Mouse (Mus musculus) left cerebral cortex, adult 11 months (tissue): ENCODE measurements around the gene Trim33.

ENCODE experiments used
- DNase-seq: peaks from one replicate; pipeline ENCODE4 v3.0.0; 2022; ENCODE audit warnings: low spot score

Gene Trim33

DNA sequence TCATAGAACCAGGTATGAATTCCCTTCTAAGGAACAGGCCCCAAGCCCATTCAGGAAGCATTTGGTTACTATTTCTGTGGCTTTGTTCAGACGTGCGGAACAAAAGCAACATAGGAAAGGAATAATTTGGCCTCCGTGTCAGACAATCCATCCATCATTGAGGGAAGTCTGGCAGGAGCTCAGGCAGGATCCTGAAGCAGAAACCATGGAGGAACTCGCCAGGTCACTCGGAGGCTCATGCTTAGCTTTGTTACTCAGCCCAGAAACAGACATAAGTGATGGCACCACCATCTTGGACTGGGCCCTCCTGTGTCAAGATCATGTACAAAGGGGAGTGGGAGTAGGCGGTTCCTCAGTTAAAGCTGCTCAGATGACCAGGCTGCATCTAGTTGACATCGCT is 82.1 kb downstream of the Trim33 start:
- no peak for DNase-seq

DNA sequence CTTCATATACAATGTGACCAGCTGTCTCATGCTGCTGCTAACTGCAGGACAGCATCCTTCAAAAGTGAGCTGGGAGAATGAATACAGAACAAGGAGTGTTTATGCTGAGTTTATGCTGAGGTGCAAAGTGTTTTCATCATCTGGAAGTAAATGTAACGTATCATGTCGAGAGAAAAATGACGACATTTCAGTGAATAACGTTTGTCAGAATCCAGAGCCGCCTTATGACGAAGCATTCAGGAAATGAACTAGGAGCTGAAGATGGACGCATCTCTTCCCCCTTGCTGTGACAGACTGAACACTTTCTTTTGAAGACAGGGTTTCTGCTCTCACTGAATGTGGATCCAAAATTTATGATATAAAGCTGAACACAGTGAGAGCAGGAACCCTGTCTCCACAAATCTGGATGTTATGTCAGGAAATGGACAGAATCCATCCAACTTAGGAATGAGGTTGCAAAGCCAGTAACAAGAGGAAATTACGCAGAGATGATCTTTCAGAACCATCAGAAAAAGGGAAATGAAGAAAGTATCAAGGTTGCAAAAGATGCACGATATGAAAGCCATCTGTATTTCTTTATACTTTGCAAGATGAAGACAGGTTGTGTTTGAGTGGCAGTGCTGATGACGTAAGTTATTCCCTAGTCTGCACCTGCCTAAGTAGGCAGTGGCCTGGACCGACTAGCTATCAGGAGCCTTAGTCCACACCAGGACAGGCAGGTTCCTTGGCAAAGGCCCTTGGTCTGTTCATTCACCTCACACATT is 85.3 kb downstream of the Trim33 start:
- no peak for DNase-seq

DNA sequence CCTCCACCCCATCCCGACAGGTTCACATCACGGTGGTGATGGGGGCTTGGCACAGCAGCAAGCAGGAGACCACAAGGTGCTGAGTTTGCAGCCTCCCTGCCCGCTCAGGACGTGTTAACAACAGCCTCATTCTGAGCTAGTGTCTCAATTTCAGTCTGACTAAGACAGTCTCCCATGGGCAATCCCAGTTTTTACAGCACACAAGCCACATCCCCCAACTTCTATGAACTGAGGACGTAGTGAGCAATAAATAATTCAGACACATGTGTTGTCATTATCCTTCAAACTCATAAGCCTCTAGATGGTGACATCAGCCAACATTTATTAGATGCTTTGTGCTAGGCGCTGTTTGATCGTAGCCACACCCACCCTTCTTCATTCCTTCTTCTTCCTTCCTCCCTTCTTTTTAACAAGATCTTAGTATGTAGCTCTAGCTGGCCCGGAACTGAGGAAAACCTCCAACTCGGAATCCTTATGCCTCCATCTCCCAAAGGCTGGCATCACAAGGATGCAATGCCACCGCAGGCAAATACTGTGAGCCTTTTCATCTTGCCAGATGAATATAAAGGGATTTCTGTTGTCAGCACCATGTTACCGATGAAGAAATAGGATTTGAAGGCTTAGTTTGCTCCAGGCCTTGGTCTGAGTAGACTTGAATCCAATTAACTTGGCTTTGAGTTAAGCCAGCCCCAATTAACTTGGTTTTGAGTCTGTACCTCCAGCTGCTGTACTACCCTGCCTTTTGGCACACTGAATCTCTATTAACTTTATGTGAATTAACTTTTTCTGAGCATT is 88.3 kb downstream of the Trim33 start:
- no peak for DNase-seq

DNA sequence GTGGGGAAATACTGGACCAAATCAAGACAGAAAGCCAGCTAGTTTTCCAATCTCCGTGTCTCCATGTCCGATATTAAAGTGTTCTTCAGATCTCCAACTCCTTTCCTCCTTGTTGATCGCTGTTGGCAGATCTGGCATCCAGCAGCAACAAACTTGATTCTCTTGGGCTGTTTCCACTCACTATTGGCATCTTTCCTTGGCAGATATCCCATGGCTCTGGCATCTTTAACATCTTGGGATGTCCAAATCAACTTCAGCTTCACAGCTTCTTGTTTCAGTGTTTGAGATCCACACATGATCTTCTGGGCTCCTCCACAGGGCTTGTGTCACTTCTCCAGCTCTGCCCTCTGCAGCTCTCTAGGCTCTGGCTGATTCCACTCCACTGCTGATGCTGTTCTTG is 89.6 kb downstream of the Trim33 start:
- no peak for DNase-seq

DNA sequence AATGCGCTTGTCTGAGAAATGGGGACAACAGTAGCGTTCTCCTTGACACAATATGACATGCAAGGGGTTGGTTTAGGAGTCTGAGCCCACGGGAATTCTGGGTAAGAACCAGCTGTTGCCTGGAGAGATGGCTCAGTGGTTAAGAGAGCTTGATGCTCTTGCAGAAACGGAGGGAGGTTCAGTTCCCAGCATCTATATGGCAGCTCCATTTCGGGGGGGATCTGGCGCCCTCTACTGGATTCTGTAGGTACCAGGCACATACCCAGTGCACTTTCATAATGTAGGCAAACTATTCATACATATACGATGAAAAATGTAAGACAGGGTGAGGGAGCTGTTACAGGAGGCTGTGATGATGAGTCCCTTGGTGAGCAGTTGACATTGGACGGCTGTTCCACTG is 94.9 kb downstream of the Trim33 start:
- peak; percentile 41 for DNase-seq

DNA sequence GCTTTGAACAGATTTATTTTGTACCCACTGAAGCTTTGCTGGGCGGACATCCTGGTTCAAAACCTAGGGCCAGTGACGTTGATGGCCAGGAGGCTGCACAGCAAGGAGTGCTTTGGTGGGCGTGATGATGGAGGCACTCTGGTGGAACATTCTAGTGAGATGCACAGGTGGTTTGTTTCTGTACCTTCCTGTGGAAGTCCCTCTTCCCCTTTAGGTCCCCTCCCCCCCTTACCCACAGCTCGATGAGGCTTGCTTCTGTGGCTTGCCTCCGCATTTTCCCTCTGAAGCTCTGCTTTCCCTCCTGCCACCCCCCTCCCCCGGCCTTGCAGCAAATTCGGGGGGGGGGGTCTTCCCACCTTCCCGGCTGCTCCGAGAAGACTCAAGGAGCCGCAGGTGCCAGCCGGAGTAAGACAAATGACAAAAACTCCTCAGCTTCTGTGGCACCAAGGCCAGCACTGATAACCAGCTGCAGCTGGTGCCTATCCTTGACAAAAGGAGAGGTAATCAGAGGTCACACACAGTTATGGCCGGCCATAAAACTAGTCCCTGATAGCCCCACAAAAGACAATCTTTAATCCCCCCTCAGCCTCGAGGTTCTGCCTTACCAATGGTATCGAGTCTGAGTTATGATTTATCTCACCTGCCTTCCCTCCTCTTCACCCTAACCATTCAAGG is 96.2 kb downstream of the Trim33 start:
- DNase-seq = no peak

DNA sequence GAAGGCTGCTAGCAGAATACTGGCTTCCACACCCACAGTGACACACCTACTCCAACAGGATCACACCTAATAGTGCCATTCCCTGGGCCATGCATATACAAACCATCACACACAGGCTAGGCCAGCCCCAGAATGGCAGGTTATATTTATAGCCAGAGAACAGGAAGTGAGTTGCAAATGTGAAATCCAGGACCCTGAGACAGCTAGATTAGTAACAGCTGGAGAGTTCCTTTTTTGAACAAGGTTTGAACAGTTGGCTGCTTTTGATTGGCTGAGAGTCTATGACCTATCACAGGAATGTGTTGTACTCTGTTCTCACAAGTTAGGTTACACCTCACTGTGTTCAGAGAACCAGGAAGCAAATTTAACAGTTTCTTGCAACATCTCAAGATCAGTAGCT is 98.9 kb downstream of the Trim33 start:
- DNase-seq = no peak

DNA sequence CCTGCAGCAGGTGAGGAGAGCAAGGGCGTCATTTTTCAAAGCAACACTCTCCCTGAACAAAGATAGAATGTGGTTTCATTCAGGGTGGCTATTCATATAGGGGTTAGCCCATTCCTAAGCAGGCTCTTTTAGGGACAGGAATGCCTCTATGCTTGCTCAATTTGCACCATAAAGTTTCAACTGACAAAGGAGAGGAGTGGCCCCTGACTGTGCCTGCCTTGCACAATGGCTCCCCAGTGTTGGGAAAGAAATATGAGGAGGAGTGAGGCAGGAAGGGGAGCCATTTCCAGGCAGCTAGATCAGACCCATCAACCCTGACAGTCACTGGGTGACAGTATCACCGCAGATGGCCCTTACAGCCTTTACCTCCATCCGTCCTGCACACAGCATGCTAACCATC is 100.3 kb downstream of the Trim33 start:
- DNase-seq = no peak

DNA sequence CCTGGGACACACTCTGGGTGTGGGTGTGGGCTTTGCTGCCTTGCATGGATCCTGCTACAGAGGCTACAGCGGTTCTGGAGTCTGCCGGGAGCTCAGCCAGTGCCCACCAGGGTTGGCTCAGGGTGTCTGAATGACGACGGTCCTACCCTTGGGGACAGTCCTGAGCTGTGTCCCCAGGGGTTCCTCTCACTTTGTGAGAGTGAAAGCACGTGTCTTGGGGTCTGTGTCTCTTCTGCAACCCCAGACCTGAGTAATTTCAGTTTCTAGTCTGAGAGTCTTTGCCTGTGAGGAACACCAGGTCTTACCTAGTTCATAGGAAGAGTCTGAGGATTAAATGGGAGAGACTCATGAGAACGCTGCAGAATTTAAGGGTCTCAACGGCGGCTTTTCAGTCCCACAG is 101.7 kb downstream of the Trim33 start:
- DNase-seq = no peak

DNA sequence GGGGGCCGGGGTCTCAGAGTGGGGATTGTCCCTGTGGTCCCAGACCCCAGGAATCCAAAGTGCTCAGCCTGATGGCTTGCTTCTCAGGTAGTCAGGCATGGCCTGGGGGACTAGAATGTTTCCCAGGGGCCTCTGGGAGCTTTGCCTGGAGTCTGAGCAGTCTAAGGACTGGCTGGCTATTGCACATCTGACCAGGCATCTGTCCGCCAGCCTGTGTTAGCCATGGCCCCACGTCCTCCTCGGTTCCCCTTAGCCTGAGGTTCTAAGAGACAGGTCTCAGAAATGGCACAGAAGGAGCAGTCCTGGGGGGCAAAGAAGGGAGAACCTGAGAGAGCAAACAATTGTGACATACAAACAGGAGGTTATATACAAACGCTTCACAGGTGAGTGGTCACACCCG is 102.3 kb downstream of the Trim33 start:
- DNase-seq = no peak

DNA sequence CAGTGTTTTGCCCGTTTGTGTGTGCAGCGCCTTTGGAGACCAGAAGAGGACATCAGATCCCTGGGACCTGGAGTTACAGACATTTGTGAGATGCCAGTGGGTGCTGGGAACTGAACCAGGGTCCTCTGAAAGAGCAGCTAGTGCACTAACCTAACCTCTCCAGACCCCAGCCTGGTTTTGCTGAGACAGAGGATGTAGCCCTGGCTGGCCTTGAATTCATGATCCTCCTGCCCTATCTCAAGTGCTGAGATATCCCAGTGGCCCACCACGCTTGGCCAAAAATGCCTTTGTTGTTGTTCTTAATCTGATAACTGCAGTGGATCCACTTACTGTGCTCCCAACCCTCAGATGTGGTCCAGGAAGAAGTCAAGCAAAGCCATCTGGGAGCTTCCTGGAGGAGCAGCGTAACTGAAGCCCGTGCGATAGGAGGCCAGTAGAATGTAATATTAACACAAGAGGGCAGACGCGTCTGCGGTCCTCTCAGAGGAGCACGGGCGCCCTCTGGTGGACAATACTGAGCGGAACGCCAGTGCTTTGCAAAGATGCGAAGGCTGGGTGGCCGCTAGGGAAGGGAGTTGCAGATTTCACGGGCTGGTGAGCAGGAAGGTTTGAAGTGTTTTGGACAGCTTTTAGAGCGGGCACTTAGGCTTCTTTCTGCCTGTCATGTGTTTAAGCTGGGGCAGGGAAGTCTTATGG is 103.9 kb downstream of the Trim33 start:
- peak; percentile 77 for DNase-seq

DNA sequence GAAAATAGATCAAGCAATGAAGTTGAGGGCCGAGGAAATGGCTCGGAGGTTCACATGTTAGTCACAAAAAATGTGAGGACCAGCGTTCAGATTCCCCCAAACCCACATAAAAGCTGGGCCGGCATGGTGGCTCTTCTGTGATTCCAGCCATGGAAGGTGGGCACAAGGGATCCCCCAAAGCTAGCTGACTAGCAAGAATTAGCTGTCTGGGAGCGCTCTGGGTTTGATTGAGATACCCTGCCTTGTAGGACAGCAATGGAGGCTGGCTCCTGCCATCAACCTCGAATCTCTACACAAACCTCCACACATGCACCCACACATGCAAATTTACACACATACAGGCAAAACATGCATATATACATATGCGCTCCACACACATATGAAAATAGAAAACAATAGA is 105.4 kb downstream of the Trim33 start:
- no peak for DNase-seq

DNA sequence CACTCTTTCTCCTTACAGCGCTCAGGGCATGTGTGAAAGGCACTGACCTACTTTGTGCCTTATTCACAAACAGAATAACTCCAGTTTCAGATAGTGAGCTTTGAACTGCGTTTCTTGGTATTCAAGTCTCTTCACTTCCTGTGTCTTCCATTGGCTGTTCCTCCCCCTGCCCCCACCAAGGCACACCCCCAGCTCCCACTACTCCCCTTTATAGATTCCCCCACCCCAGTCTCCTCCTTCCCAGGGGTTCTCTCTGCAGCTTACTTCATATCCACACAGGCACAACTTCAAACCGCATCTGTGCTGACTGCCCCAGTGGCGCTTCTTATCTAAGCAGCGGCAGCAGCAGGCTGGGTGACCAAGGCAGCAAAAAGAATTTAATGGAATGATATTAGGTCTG is 105.9 kb downstream of the Trim33 start:
- no peak for DNase-seq

DNA sequence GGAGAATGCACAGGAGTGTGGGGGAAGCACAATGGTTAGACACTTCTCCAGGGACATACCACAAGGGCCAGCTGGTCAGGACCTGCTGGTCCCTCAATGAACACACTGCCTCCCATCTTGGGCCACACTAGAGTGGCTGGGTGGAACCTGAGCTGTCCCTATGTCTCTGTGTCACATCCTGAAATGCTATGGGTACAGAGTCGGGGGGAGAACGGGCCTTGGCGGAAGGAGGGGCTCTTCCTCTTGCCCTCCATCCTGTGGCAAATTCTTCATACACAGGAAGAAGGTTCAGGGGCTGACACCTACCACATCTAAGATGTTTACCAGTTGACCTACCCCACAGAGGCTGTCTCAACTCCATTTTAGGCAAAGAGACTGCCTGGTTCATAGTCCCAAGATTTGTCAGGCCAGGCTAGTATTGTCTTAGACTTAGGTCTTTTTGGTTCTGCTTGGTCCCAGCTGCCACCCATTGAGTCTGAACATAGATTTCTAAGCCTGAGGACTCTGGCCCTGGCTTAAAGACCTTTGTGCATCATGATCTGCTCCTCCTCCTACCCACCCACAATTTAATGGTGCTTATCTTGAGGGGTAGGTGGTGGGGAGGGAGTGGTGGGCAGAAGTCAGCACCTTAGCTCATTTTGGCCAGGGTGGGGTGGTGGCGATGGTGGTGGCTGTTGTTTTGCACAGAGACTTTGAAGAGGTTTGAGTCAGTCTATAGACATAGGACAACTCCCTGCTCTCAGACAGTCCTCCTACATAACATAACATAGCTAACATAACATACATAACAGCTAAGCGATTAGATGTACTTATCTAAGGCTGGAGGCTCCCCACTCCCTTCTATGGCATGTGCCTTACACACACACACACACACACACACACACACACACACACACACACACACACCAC is 106.5 kb downstream of the Trim33 start:
- no peak for DNase-seq

DNA sequence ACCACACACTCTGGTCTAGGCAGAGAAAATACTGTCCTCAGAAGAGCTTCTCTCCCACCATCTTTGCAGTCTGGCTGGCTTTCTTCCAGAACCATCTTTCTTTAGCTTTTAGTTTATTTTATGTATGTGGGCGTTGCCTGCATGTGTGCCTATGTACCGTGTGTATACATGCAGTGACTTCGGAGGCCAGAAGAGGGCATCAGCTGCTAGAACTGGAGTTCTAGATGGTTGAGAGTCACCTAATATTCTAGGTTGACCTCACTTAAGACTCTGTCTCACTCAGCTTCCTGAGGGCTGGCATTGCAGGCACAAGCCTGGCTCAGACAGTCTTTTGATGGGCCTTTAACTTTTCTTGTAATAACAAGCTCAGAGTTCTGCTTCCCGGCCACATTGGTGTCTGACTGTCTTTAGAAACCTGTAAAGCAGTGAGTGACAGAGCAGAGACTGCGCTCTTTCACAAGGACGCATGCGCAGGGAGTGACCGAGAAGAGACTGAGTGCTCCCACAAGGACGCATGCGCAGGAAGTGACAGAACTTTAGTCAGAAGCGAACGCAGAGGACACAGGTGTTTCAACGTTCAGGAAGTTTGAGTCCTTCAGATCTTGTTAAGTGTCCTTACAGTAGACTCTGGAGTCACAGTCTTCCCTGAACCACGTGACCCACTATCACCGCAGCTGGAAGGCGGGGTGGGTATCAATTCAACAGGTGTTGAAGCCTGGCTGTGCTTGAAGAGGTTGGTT is 107.4 kb downstream of the Trim33 start:
- DNase-seq = no peak

DNA sequence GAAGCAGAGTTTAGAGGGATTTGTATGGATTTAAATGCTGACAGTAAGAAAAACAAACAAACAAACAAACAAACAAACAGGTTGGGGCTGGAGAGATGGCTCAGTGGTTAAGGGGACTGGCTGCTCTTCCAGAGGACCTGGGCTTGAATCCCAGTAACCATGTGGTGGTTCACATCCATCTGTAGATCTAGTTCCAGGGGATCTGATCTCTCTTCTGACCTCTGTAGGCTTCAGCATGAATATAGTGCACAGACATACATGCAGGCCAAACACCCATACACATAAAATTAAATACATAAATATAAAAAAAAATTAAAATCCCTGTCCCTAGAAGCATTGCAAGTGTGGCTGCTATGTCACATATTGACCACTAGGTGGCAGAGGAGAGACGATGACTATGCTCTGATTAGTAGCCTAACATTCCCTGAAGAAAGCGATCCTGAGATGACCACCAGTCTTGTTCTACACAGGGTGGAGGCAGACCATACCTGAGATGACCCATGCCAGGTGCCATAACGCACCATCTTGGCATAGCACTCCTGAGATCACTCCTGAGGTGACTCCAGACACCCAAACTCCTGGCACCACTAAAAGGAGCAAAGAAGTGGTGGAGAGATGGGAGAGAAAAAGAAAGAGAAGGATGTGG is 113.6 kb downstream of the Trim33 start:
- peak; percentile 30 for DNase-seq

DNA sequence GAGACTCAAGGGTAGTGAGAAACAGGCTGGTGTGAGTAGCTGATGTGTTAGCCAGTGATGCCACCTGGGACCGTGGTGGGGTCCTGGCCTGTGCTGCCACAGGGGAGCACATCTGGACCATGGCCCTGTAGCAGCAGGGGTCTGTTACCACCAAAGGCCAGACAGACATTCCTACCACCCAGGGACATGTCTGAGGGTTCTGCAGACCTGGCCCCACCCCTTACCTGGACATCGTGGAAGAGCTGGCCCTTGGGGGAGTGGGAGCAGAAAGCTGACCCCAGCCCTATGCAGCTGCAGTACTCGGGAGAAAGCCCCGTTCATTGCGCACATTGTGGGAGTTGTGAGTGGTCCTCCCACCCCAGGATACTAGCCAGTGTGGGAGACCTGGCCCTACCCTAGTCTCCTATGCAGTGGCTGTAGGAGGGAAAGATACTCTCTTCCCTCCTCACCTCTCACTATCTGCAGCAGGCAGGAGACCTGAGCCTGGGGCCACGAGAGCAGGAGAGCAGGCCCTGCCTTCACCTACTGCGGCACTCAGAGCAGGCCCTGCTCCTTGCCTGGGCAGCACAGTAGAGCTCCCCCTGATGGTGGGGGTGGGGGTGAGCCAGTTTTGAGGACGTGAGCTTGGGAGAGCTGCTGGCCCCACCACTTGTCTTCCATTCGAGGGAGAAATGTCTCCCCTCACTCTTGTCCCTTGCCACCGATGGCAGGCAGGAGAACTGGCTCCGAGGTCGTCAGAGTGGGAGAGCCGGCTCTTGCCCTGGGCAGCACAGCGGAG is 114.4 kb downstream of the Trim33 start:
- no peak for DNase-seq

DNA sequence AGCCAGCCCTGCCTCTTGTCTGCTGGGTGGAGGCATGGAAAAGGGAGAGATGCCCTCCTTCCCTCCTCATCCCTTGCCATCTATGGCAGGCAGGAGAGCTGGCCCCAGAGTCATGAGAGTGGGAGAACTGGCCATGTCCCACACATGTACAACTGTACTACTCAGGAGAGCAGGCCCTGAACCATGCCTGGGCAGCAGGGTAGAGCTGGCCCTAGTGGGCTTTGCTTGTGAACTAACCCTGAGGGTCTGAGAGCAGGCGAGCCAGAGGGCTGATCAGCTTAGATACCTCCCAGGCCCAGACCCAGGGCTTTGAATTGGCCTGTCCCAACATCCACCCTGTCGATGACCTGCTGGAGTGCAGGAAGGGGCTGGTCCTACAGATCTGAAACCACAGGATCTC is 115.0 kb downstream of the Trim33 start:
- no peak for DNase-seq

DNA sequence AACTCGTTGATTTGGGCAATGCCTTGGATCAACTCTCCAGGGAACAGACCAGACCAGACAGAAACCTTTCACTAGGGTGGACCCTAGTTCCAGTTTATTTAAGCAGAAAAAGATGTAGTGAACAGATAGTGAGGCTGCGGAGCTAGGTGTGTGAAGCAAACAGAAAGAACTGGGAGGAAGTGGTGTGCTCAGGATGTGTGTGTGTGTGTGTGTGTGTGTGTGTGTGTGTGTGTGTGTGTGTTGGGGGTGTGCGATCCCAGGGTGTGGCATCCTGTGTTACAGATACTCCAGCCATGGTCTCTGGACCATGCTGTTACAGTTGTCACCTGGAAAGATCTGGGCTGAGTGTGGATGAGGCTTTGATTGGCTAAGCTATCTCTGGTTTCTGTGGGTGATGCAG is 118.4 kb downstream of the Trim33 start:
- DNase-seq = no peak
